Mouse (Mus musculus): ENCODE measurements around the gene Olfr792.

The Olfr792 gene

DNA sequence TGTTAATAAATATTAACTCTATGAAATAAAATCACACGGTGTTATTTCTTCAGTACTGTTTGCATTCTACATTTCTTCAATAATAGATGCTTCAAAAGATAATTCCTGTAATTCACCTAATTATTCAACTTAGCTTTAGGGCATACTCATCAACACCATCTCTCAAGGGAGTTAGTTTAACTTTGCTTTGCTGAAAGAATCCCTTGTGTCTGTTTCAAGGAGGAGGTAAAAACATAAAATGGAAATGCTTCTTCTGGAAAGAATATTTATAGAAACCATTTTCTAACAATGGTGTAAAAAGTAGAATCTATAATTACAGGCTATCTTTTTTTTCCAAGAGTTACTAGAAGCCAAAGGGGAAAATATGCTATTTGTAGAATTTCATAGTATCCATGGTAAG lies at the start of gene Olfr792:
Olfr792 (plus strand) TSS at position 301 of the 400 bp plus-strand sequence.
- in situ Hi-C loops (cut with MboI; ENCODE audit: low pct_unique_long_range_greater_than_20kb in 1 of 2, low sequenced_read_pairs in 2 of 2, unreplicated experiment in 1 of 2), result no loop called here

DNA sequence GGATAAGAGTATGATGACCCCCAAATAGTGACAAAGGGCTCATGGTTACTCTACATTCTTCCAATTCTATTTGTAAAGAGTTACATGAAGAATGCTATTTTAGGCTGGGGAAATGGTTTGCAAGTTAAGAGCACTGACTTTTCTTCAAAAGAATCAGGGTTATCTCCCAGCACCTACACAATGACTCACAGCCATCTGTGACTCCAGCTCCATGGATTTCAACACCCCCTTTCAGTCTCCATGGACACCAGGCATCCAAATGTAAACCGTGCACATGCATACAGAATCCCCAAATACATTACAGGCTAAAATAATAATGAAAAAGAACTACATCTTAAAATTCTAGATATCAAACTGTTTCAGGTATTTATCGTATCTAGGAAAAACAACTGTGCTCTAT lies 48.9 kb upstream of the Olfr792 start:
- in situ Hi-C loops (cut with MboI; ENCODE audit: low pct_unique_long_range_greater_than_20kb in 1 of 2, low sequenced_read_pairs in 2 of 2, unreplicated experiment in 1 of 2), result no loop called here

GRCm38 (mm10) chr10:129498192-129498591 lies 40.8 kb upstream of the Olfr792 start, which contains the start of gene Olfr790:
TSS of gene Olfr790 (plus strand) at chr10:129498492.
- in situ Hi-C loops (cut with MboI; ENCODE audit: low pct_unique_long_range_greater_than_20kb in 1 of 2, low sequenced_read_pairs in 2 of 2, unreplicated experiment in 1 of 2), result no loop called here

DNA sequence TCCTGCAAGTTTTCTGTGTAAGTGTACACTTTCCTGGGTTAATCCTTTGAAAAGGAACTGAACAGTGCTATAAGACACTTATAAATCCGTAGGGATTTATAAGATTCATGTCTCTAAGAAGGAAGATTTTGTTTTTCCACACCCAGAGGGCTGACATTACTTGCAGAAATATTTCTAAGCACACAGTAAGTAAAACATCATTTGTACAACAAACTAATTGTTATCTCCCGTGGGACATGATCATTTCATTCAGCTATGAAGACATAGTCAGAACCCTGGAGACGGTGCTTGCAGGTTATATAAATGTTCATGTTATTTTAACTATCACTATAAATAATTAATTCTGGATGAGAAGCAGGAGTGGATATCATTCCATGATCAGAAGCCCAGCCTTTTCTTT lies 17.5 kb upstream of the Olfr792 start, which contains the start of gene Olfr791:
Olfr791 (plus strand) TSS at position 301 of the 400 bp plus-strand sequence.
- in situ Hi-C loops (cut with MboI; ENCODE audit: low pct_unique_long_range_greater_than_20kb in 1 of 2, low sequenced_read_pairs in 2 of 2, unreplicated experiment in 1 of 2), result no loop called here

GRCm38 (mm10) chr10:129549354-129549753 lies 10.4 kb downstream of the Olfr792 start:
- in situ Hi-C loops (cut with MboI; ENCODE audit: low pct_unique_long_range_greater_than_20kb in 1 of 2, low sequenced_read_pairs in 2 of 2, unreplicated experiment in 1 of 2), result no loop called here

- in situ Hi-C loops (cut with MboI; ENCODE audit: low pct_unique_long_range_greater_than_20kb in 1 of 2, low sequenced_read_pairs in 2 of 2, unreplicated experiment in 1 of 2), result no loop called here
Measured at GRCm38 (mm10) chr10:129567355-129567754, 28.4 kb downstream of the Olfr792 start, which contains the start of gene Olfr794. TSS of gene Olfr794 (plus strand) at chr10:129567655.

DNA sequence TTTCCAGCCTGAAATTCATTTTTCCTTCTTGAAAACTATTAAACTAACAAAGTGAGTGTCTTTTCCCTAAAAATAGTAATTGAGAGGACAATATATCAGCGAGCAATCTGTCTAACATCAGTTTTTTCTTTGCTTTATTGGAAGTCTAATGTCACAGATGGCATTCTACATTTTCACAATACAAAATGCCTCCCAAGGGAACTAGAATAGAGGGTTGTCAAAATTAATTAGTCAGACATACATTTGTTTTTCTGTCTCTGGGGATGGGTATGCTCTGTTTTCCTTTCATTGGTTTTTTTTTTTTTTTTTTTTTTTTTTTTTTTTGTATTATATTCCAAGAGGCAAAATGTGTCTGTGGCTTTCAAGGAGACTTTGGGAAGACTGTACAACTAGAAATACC lies 38.1 kb downstream of the Olfr792 start:
- in situ Hi-C loops (cut with MboI; ENCODE audit: low pct_unique_long_range_greater_than_20kb in 1 of 2, low sequenced_read_pairs in 2 of 2, unreplicated experiment in 1 of 2), result no loop called here
